Mouse (Mus musculus): Measurements from ENCODE around the gene Cltb. TPM values are rescaled to one million over a fixed set of nuclear protein-coding genes. Genes with fewer than 3 reads are reported as not detected.

Cltb gene
- polyA plus RNA-seq, 1 experiment from 2014 or later: 200 TPM

DNA sequence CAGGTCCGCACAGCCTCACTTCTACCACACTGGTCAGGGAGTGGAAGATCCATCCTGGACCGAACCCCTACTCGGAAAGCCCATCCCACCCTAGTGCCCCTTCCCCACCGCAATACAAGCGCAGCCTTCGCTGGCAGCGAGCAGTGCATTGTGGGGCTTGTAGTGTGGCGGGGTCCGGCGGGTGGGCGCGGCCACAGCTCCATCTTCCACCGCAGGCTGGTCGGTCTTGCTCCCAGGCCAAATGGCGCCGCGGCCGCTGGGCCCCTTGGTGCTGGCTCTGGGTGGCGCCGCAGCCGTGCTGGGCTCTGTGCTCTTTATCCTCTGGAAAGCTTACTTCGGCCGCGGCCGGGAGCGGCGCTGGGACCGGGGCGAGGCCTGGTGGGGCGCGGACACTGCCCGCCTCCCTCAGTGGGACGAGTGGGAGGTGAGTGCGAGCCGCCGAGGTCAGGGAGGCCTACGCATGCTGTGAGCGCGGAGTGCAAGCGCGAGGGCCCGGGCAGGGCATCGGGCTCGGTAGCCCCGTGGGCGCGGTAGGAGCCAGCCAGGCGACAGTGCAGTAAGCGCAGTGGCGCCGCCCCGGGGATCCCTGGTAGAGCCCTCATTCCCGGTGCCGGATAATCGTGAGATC lies 36.2 kb downstream of the Cltb start, which contains the start of gene Arl10:
Gene Arl10, plus strand, starts transcription at position 162 of the 628 bp plus-strand sequence.
- peak; percentile 94 for ATAC-seq (ENCODE audit: low read depth)
- Histone ChIP-seq H3K4me1 (ENCODE audit: control insufficient read depth, insufficient read depth, low read length) (peaks cover 16% of the 10 kb centered on the region), H3K36me3 (ENCODE audit: control insufficient read depth, insufficient read depth, low read length) (no peaks in the 10 kb centered on the region), H3K4me2 (ENCODE audit: low read depth, low read length) (peak within 1 kb of the TSS; percentile 94), H3K27ac (ENCODE audit: low read depth, low read length) (peak within 1 kb of the TSS; percentile 56; the same call in 1 of the 2 replicates), H3K27me3 (ENCODE audit: control insufficient read depth, insufficient read depth, low read length) (no peaks in the 10 kb centered on the region; the same call in 1 of the 2 replicates), H3K9ac (replicated peaks; ENCODE audit: low read depth, low read length) (peak within 1 kb of the TSS; percentile 83), H3K4me3 (ENCODE audit: low read depth, low read length) (peak within 1 kb of the TSS; percentile 90), H3K9me3 (ENCODE audit: control insufficient read depth, low read length) (no peaks in the 10 kb centered on the region)
- WGBS: under 1% methylated on average over 55 of the region's 55 CpGs

DNA sequence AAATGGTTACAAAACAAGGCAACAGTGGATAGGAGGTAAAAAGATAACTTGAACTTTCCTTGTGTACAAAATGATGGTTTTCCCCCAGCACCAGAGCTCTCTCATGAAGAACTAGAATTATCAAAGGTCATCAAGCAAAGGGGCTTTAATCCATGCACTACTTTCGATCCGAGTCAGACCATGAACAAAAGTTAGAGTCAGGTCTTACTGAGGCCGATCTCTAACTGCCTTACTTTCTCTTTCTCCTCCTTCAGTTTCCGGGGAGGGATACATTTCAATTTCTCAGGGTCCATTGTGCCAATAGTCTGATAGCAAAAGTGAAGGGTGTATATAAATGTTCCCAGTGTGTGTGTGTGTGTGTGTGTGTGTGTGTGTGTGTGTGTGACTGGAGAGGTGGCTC lies 38.5 kb downstream of the Cltb start:
- H3K27ac ChIP-seq (ENCODE audit: low read depth, low read length): no peak overlapping the region
- WGBS: 85% methylated on average over 4 of the region's 4 CpGs

DNA sequence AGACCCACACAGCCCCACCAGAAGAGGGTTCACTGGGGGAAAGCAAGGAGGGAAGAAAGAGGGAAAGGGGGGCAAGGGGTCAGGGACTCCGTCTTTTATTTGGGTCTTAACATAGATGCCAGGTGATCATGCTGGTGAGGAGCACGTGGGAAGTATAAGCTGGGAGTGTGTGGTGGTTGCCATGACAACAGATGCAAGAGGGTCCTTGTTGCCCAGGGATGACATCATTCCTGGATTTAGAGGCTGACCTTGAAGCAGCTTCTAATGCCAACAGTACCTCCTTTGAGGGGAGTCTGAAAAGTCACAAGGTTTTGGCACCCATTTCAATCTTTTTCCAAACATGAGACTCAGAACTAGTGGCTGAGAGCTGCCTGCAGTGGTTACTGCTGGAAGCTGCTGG lies 39.5 kb downstream of the Cltb start:
- no peak overlapping the region for H3K4me2 ChIP-seq (ENCODE audit: low read depth, low read length)
- no peaks in the 10 kb centered on the region for H3K9me3 ChIP-seq (ENCODE audit: control insufficient read depth, low read length)
- H3K9ac ChIP-seq (replicated peaks; ENCODE audit: low read depth, low read length): no peak overlapping the region
- peaks cover 13% of the 10 kb centered on the region for H3K4me1 ChIP-seq (ENCODE audit: control insufficient read depth, insufficient read depth, low read length)
- WGBS: 23% methylated on average over 2 of the region's 2 CpGs
- H3K27ac ChIP-seq (ENCODE audit: low read depth, low read length): no peak overlapping the region
- no peaks in the 10 kb centered on the region; the same call in 1 of the 2 replicates for H3K27me3 ChIP-seq (ENCODE audit: control insufficient read depth, insufficient read depth, low read length)
- no peak overlapping the region for H3K4me3 ChIP-seq (ENCODE audit: low read depth, low read length)
- no peaks in the 10 kb centered on the region for H3K36me3 ChIP-seq (ENCODE audit: control insufficient read depth, insufficient read depth, low read length)
- no peak for ATAC-seq (ENCODE audit: low read depth)

More for the DNA sequence above, 38.5 kb downstream of the Cltb start:
- no peaks in the 10 kb centered on the region for H3K36me3 ChIP-seq (ENCODE audit: control insufficient read depth, insufficient read depth, low read length)
- no peak overlapping the region for H3K4me3 ChIP-seq (ENCODE audit: low read depth, low read length)
- H3K9ac ChIP-seq (replicated peaks; ENCODE audit: low read depth, low read length): no peak overlapping the region
- H3K27me3 ChIP-seq (ENCODE audit: control insufficient read depth, insufficient read depth, low read length): no peaks in the 10 kb centered on the region; the same call in 1 of the 2 replicates
- peaks cover 16% of the 10 kb centered on the region for H3K4me1 ChIP-seq (ENCODE audit: control insufficient read depth, insufficient read depth, low read length)
- ATAC-seq (ENCODE audit: low read depth): no peak
- no peak overlapping the region for H3K4me2 ChIP-seq (ENCODE audit: low read depth, low read length)
- no peaks in the 10 kb centered on the region for H3K9me3 ChIP-seq (ENCODE audit: control insufficient read depth, low read length)

DNA sequence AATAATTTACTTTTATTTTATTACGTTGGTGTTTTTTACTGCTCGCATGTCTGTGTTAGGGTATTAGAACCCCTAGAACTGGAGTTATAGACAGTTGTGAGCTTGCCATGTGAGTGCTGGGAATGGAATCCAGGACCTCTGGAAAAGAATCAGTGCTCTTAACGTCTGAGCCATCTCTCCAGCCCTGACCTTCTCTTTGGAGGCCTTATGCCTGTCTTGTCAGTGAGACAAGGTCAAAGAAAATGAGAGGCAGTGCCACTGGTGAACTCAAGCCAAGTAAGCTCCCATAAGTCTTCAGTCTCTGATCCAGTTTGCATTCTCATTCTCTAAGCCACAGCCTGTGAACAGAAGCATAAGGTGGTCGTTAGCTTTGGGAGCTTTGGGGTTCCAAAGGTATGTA lies 40.4 kb downstream of the Cltb start:
- no peak overlapping the region for H3K4me2 ChIP-seq (ENCODE audit: low read depth, low read length)
- peaks cover 4% of the 10 kb centered on the region for H3K4me1 ChIP-seq (ENCODE audit: control insufficient read depth, insufficient read depth, low read length)
- no peak overlapping the region for H3K9ac ChIP-seq (replicated peaks; ENCODE audit: low read depth, low read length)
- H3K36me3 ChIP-seq (ENCODE audit: control insufficient read depth, insufficient read depth, low read length): no peaks in the 10 kb centered on the region
- no peak overlapping the region for H3K4me3 ChIP-seq (ENCODE audit: low read depth, low read length)
- no peak overlapping the region for H3K27ac ChIP-seq (ENCODE audit: low read depth, low read length)
- no peaks in the 10 kb centered on the region; the same call in 1 of the 2 replicates for H3K27me3 ChIP-seq (ENCODE audit: control insufficient read depth, insufficient read depth, low read length)
- 81% methylated on average over 4 of the region's 4 CpGs for WGBS
- H3K9me3 ChIP-seq (ENCODE audit: control insufficient read depth, low read length): no peaks in the 10 kb centered on the region
- ATAC-seq (ENCODE audit: low read depth): no peak

DNA sequence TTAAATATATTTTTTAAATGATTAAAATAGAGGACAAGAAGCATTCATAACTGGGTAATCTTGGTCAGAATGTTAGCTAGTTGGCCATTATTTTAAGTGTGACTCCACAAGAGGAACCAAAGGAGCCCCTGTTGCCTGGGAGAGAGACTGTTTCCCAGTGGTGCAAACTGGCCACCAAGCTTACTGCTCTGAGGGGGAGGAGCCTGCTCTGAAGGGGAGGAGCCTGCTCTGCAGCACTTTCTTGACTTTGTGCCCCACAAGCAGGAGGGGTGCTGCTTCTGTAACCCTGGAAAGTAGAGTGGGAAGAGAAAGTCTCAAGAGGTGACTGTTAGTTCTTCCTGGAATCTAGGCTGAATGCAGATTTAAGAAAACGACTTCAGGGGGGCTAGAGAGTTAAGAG lies 41.9 kb downstream of the Cltb start:
- no peak overlapping the region for H3K4me3 ChIP-seq (ENCODE audit: low read depth, low read length)
- ATAC-seq (ENCODE audit: low read depth): no peak
- no peak overlapping the region for H3K27ac ChIP-seq (ENCODE audit: low read depth, low read length)
- no peaks in the 10 kb centered on the region; the same call in 1 of the 2 replicates for H3K27me3 ChIP-seq (ENCODE audit: control insufficient read depth, insufficient read depth, low read length)
- H3K36me3 ChIP-seq (ENCODE audit: control insufficient read depth, insufficient read depth, low read length): no peaks in the 10 kb centered on the region
- no peak overlapping the region for H3K9ac ChIP-seq (replicated peaks; ENCODE audit: low read depth, low read length)
- peaks cover under 1% of the 10 kb centered on the region; the same call in 1 of the 2 replicates for H3K4me1 ChIP-seq (ENCODE audit: control insufficient read depth, insufficient read depth, low read length)
- no peaks in the 10 kb centered on the region for H3K9me3 ChIP-seq (ENCODE audit: control insufficient read depth, low read length)
- 55% methylated on average over 1 of the region's 1 CpGs for WGBS
- H3K4me2 ChIP-seq (ENCODE audit: low read depth, low read length): no peak overlapping the region

DNA sequence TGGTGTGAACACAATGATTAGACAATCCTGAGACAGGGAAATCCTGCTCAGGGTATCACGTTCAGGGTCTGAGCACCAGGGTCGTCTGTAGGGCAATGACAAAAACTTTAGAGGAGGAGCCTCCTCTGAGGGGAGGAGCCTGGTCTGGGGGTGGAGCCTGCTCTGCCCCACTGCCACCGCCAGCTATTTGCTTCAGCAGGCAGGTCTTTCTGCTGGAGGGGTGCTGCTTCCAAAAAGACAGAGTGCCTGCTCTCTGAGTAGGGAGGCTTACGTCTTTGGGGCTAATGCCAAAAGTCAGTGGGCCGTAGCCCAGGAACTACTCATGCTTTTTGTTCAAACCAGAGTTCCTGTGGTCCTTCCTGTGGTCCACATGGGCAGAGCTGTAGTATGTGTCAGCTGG lies 42.8 kb downstream of the Cltb start:
- peaks cover 5% of the 10 kb centered on the region; the same call in 1 of the 2 replicates for H3K4me1 ChIP-seq (ENCODE audit: control insufficient read depth, insufficient read depth, low read length)
- no peaks in the 10 kb centered on the region for H3K36me3 ChIP-seq (ENCODE audit: control insufficient read depth, insufficient read depth, low read length)
- 39% methylated on average over 5 of the region's 5 CpGs for WGBS
- ATAC-seq (ENCODE audit: low read depth): no peak
- no peak overlapping the region for H3K4me3 ChIP-seq (ENCODE audit: low read depth, low read length)
- H3K4me2 ChIP-seq (ENCODE audit: low read depth, low read length): no peak overlapping the region
- H3K9me3 ChIP-seq (ENCODE audit: control insufficient read depth, low read length): no peaks in the 10 kb centered on the region
- H3K27ac ChIP-seq (ENCODE audit: low read depth, low read length): no peak overlapping the region
- H3K9ac ChIP-seq (replicated peaks; ENCODE audit: low read depth, low read length): no peak overlapping the region
- no peaks in the 10 kb centered on the region; the same call in 1 of the 2 replicates for H3K27me3 ChIP-seq (ENCODE audit: control insufficient read depth, insufficient read depth, low read length)

DNA sequence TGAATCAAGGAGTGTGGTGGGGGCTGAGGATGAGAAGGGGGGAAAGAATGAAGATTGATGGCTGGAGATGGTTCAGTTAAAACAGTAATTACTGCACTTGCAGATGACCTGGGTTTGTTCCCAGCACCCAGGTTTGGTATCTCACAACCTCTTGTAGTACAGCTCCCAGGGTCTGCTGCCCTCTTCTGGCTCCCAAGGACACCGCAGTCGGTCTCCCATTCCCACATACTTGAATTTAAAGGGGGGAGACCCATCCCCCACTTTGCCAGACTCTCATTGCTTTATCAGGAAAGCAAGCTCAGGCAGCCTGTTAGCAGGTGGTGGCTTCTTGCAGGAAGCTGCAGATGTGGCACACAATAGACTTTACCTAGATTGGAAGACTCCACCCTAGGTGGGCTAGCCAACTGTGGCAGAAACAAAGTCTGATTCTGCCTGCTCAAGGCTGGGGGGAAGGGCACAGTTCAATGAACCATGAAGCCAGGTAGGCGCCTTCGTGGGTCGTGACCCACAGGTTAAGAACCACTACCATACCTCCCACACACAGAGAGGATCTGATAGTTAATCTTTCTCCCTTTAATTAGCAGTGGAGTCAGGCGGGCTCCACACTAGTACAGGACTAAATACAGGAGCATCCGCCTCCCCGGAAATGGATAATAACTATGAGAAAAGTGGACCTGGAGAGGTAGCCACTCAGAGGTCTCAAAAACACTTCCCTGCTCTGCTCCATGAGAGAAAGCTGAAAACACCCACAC lies 45.4 kb downstream of the Cltb start:
- 55% methylated on average over 8 of the region's 8 CpGs for WGBS
- no peak overlapping the region for H3K9ac ChIP-seq (replicated peaks; ENCODE audit: low read depth, low read length)
- ATAC-seq (ENCODE audit: low read depth): peak; percentile 67

DNA sequence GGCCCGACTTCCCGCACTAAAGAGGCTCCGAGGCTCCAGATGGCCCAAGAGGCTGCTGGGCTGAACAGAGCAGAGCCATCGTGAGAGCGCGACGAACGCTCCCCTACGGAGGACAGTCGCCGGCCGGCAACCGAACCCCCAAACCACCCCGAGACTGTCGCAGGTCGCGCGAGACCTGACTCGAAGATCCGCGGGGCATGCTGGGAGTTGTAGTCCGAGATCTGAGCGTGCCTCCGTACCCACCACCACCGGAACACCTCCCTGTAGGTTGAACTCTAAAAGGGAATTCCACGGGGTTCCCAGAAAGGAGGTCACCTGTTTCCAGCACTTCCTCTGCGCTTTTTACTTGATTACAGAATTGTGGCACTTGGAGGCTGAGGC lies 46.0 kb downstream of the Cltb start, which contains the start of gene 4833439L19Rik:
Gene 4833439L19Rik, minus strand, starts transcription at position 235 of the 381 bp plus-strand sequence.
- H3K27me3 ChIP-seq (ENCODE audit: control insufficient read depth, insufficient read depth, low read length): no peaks in the 10 kb centered on the region; the same call in 1 of the 2 replicates
- peak within 1 kb of the TSS; percentile 85 for H3K27ac ChIP-seq (ENCODE audit: low read depth, low read length)
- H3K9me3 ChIP-seq (ENCODE audit: control insufficient read depth, low read length): no peaks in the 10 kb centered on the region
- H3K9ac ChIP-seq (replicated peaks; ENCODE audit: low read depth, low read length): peak within 1 kb of the TSS; percentile 92
- H3K4me3 ChIP-seq (ENCODE audit: low read depth, low read length): peak within 1 kb of the TSS; percentile 97
- 0 out of 2 replicates have a peak, but pooled peaks cover 16% of the 10 kb centered on the region for H3K36me3 ChIP-seq (ENCODE audit: control insufficient read depth, insufficient read depth, low read length)
- 1% methylated on average over 26 of the region's 27 CpGs for WGBS
- peak; percentile 97 for ATAC-seq (ENCODE audit: low read depth)
- peaks cover 5% of the 10 kb centered on the region; the same call in 1 of the 2 replicates for H3K4me1 ChIP-seq (ENCODE audit: control insufficient read depth, insufficient read depth, low read length)
- peak within 1 kb of the TSS; percentile 75 for H3K4me2 ChIP-seq (ENCODE audit: low read depth, low read length)

More for the DNA sequence above, 45.4 kb downstream of the Cltb start:
- Histone ChIP-seq H3K27ac (ENCODE audit: low read depth, low read length) (peak overlapping the region; percentile 34), H3K36me3 (ENCODE audit: control insufficient read depth, insufficient read depth, low read length) (0 out of 2 replicates have a peak, but pooled peaks cover 11% of the 10 kb centered on the region), H3K9me3 (ENCODE audit: control insufficient read depth, low read length) (no peaks in the 10 kb centered on the region), H3K27me3 (ENCODE audit: control insufficient read depth, insufficient read depth, low read length) (no peaks in the 10 kb centered on the region; the same call in 1 of the 2 replicates), H3K4me3 (ENCODE audit: low read depth, low read length) (peak overlapping the region; percentile 97), H3K4me2 (ENCODE audit: low read depth, low read length) (peak overlapping the region; percentile 50), H3K4me1 (ENCODE audit: control insufficient read depth, insufficient read depth, low read length) (peaks cover 5% of the 10 kb centered on the region; the same call in 1 of the 2 replicates)
